8 mouse cellular contexts compared by ENCODE assay signal in genomic region chr6:38298761-38299401, GRCm38 (mm10). TPM values are rescaled to one million over a fixed set of nuclear protein-coding genes. Genes with fewer than 3 reads are reported as not detected.
DNase-seq lines count a peak whose midpoint lies in the region; ATAC-seq and TF ChIP-seq lines count a peak whose summit lies in the region.

Gene Zc3hav1l, minus strand, starts transcription at chr6:38299259.

- under 1% methylated on average over 70 of the region's 70 CpGs for WGBS in embryonic facial prominence, embryonic 15.5 days
- under 1% methylated on average over 70 of the region's 70 CpGs for WGBS in heart, embryonic 12.5 days
- under 1% methylated on average over 70 of the region's 70 CpGs for WGBS in kidney, embryonic 16.5 days
- under 1% methylated on average over 69 of the region's 70 CpGs for WGBS in liver, embryonic 12.5 days (ENCODE audit: insufficient replicate concordance)
- WGBS in stomach, postnatal 0 days, result under 1% methylated on average over 49 of the region's 70 CpGs

- peak within 1 kb of the TSS; percentile 79 for H3K9ac ChIP-seq in embryonic facial prominence, embryonic 15.5 days
- H3K9ac ChIP-seq in heart, embryonic 12.5 days, result peak within 1 kb of the TSS; percentile 96
- peak within 1 kb of the TSS; percentile 97 for H3K9ac ChIP-seq in kidney, embryonic 16.5 days (replicated peaks; ENCODE audit: low read length)
- peak within 1 kb of the TSS; percentile 81 for H3K9ac ChIP-seq in liver, embryonic 12.5 days
- peak within 1 kb of the TSS; percentile 91 for H3K9ac ChIP-seq in stomach, postnatal 0 days (ENCODE audit: low read length)

- no peaks in the 10 kb centered on the region for H3K27me3 ChIP-seq in embryonic facial prominence, embryonic 15.5 days
- H3K27me3 ChIP-seq in heart, embryonic 12.5 days (replicated peaks), result no peaks in the 10 kb centered on the region
- H3K27me3 ChIP-seq in kidney, embryonic 16.5 days (ENCODE audit: insufficient read depth, low read length), result no peaks in the 10 kb centered on the region
- H3K27me3 ChIP-seq in liver, embryonic 12.5 days (replicated peaks), result no peaks in the 10 kb centered on the region
- no peaks in the 10 kb centered on the region for H3K27me3 ChIP-seq in stomach, postnatal 0 days (ENCODE audit: control insufficient read depth, insufficient read depth, low read length)

- peak within 1 kb of the TSS; percentile 62 for H3K4me3 ChIP-seq in embryonic facial prominence, embryonic 15.5 days (replicated peaks)
- H3K4me3 ChIP-seq in heart, embryonic 12.5 days, result peak within 1 kb of the TSS; percentile 86
- H3K4me3 ChIP-seq in kidney, embryonic 16.5 days (ENCODE audit: low read length), result peak within 1 kb of the TSS; percentile 85
- H3K4me3 ChIP-seq in liver, embryonic 12.5 days, result peak within 1 kb of the TSS; percentile 74
- H3K4me3 ChIP-seq in stomach, postnatal 0 days (ENCODE audit: low read depth, low read length), result peak within 1 kb of the TSS; percentile 84

- peaks cover 8% of the 10 kb centered on the region for H3K4me1 ChIP-seq in embryonic facial prominence, embryonic 15.5 days
- H3K4me1 ChIP-seq in heart, embryonic 12.5 days (replicated peaks), result peaks cover 12% of the 10 kb centered on the region
- H3K4me1 ChIP-seq in kidney, embryonic 16.5 days (ENCODE audit: insufficient read depth, low read length), result peaks cover 11% of the 10 kb centered on the region; the same call in 1 of the 2 replicates
- peaks cover 24% of the 10 kb centered on the region for H3K4me1 ChIP-seq in liver, embryonic 12.5 days
- 0 out of 2 replicates have a peak, but pooled peaks cover 2% of the 10 kb centered on the region for H3K4me1 ChIP-seq in stomach, postnatal 0 days (replicated peaks; ENCODE audit: control insufficient read depth, insufficient read depth)

- peak; percentile 98 for ATAC-seq in embryonic facial prominence, embryonic 15.5 days (ENCODE audit: insufficient number of reproducible peaks, low FRiP score, low TSS enrichment, low read depth)
- peak; percentile 95 for ATAC-seq in heart, embryonic 12.5 days (ENCODE audit: insufficient number of reproducible peaks, low FRiP score)
- peak; percentile 99 for ATAC-seq in kidney, embryonic 16.5 days (ENCODE audit: low FRiP score, low TSS enrichment)
- peak; percentile 90 for ATAC-seq in liver, embryonic 12.5 days
- peak; percentile 95 for ATAC-seq in stomach, postnatal 0 days (ENCODE audit: low FRiP score, low TSS enrichment)

- no peak for TF ChIP-seq CTCF in stomach, postnatal 0 days (IDR thresholded peaks at IDR 0.05; ENCODE audit: low read depth)

- peak; percentile 45 to 54 for DNase-seq in B cell, adult 2 months
- peak; percentile 49 to 59 for DNase-seq in adrenal gland, postnatal 4 days (ENCODE audit: low spot score in 2 of 2)
- peak; percentile 89 for DNase-seq in neural tube, embryonic 10.5 days (ENCODE audit: extremely low spot score, low spot score)
- DNase-seq in stomach, postnatal 0 days (ENCODE audit: low spot score), result peak; percentile 83

- H3K27ac ChIP-seq in embryonic facial prominence, embryonic 15.5 days (replicated peaks), result peak within 1 kb of the TSS; percentile 92
- peak within 1 kb of the TSS; percentile 98 for H3K27ac ChIP-seq in heart, embryonic 12.5 days (ENCODE audit: poor library complexity, severe bottlenecking)
- peak within 1 kb of the TSS; percentile 98 for H3K27ac ChIP-seq in kidney, embryonic 16.5 days (ENCODE audit: low read length)
- H3K27ac ChIP-seq in liver, embryonic 12.5 days, result peak within 1 kb of the TSS; percentile 81
- peak within 1 kb of the TSS; percentile 92 for H3K27ac ChIP-seq in stomach, postnatal 0 days (replicated peaks)

- no peak for TF ChIP-seq EP300 in stomach, postnatal 0 days (optimal IDR thresholded peaks at IDR 0.05)

- peak within 1 kb of the TSS; percentile 66 for H3K4me2 ChIP-seq in embryonic facial prominence, embryonic 15.5 days (replicated peaks)
- H3K4me2 ChIP-seq in heart, embryonic 12.5 days, result peak within 1 kb of the TSS; percentile 79
- peak within 1 kb of the TSS; percentile 54 for H3K4me2 ChIP-seq in kidney, embryonic 16.5 days (replicated peaks; ENCODE audit: low read depth, low read length)
- peak within 1 kb of the TSS; percentile 88 for H3K4me2 ChIP-seq in liver, embryonic 12.5 days
- H3K4me2 ChIP-seq in stomach, postnatal 0 days (replicated peaks; ENCODE audit: low read depth), result peak within 1 kb of the TSS; percentile 77

- peaks cover 26% of the 10 kb centered on the region for H3K36me3 ChIP-seq in embryonic facial prominence, embryonic 15.5 days
- H3K36me3 ChIP-seq in heart, embryonic 12.5 days, result peaks cover 39% of the 10 kb centered on the region
- peaks cover 28% of the 10 kb centered on the region for H3K36me3 ChIP-seq in kidney, embryonic 16.5 days (ENCODE audit: insufficient read depth, low read length)
- peaks cover 43% of the 10 kb centered on the region for H3K36me3 ChIP-seq in liver, embryonic 12.5 days
- H3K36me3 ChIP-seq in stomach, postnatal 0 days (ENCODE audit: control insufficient read depth, insufficient read depth, low read length), result peaks cover 11% of the 10 kb centered on the region; the same call in 1 of the 2 replicates

- no peaks in the 10 kb centered on the region for H3K9me3 ChIP-seq in embryonic facial prominence, embryonic 15.5 days (replicated peaks)
- peaks cover 10% of the 10 kb centered on the region for H3K9me3 ChIP-seq in heart, embryonic 12.5 days (replicated peaks)
- peaks cover 9% of the 10 kb centered on the region; the same call in 1 of the 2 replicates for H3K9me3 ChIP-seq in kidney, embryonic 16.5 days (ENCODE audit: low read length)
- H3K9me3 ChIP-seq in liver, embryonic 12.5 days (replicated peaks), result no peaks in the 10 kb centered on the region
- H3K9me3 ChIP-seq in stomach, postnatal 0 days (ENCODE audit: control insufficient read depth, low read length), result no peaks in the 10 kb centered on the region

RNA-seq across cellular contexts. Expression of gene Zc3hav1l, which starts in this region (rescaled TPM):
- 10 to 100 TPM; 12.5 to 12.9 TPM for total RNA-seq in adrenal gland, postnatal 4 days (2021)
- polyA plus RNA-seq in embryonic facial prominence, embryonic 15.5 days (2015; fragmentation: Nextera tagmentation; extraction: Ambion mirVana), result 9.0 and 10.4 TPM in 2 replicates
- polyA plus RNA-seq in heart, embryonic 12.5 days (2016; fragmentation: Nextera tagmentation; extraction: Ambion mirVana), result 15.6 and 16.5 TPM in 2 replicates
- polyA plus RNA-seq in kidney, embryonic 16.5 days (2015; fragmentation: Nextera tagmentation; extraction: Ambion mirVana), result 8.3 and 9.8 TPM in 2 replicates
- 3.9 and 4.0 TPM in 2 replicates for polyA plus RNA-seq in liver, embryonic 12.5 days (2016; fragmentation: Nextera tagmentation; extraction: Ambion mirVana)
- 2.1 and 2.3 TPM in 2 replicates for polyA plus RNA-seq in stomach, postnatal 0 days (2015; fragmentation: Nextera tagmentation; extraction: Ambion mirVana)

Comparison
In these comparisons a context has a peak if more than half of its experiments do, and no peak if none do; other contexts are left out.
1. Peak in every context shown above with its lines: DNase-seq, ATAC-seq, H3K4me3 ChIP-seq and H3K27ac ChIP-seq.